Mouse (Mus musculus) limb, embryonic 14.5 days (tissue): ENCODE results near the gene Aip. TPM values are rescaled to one million over a fixed set of nuclear protein-coding genes. Genes with fewer than 3 reads are reported as not detected.

Experiments
- ATAC-seq: fragments of 200-750 bp; cut with Nextera tagmentation; 2 replicates; pipeline ENCODE4 v1.8.0; 2017; ENCODE audit warnings: low read depth, moderate number of reproducible peaks, moderate TSS enrichment; ENCODE audit not compliant: low FRiP score
- DNase-seq: peaks from one replicate; pipeline ENCODE4 v3.0.0-alpha.2; 2015; ENCODE audit warnings: low spot score
- H3K27ac ChIP-seq: fragments of 300-500 bp; sonication (generic); replicated peaks from 2 replicates; pipeline ENCODE4 v1.5.1; 2014; ENCODE audit warnings: low read depth, mild to moderate bottlenecking, low read length, moderate library complexity, mixed read lengths
- H3K27me3 ChIP-seq: fragments of 300-500 bp; sonication (generic); 2 replicates; pipeline ENCODE4 v1.6.1; 2014; ENCODE audit warnings: low read length, mixed read lengths; ENCODE audit not compliant: control insufficient read depth, insufficient read depth
- H3K36me3 ChIP-seq: fragments of 300-500 bp; sonication (generic); 2 replicates; pipeline ENCODE4 v1.6.1; 2014; ENCODE audit warnings: mild to moderate bottlenecking, low read length, moderate library complexity, mixed read lengths; ENCODE audit not compliant: control insufficient read depth, insufficient read depth
- H3K4me1 ChIP-seq: fragments of 300-500 bp; sonication (generic); 2 replicates; pipeline ENCODE4 v1.6.1; 2014; ENCODE audit warnings: antibody characterized with exemption, low read length, mixed read lengths; ENCODE audit not compliant: control insufficient read depth, insufficient read depth
- H3K4me2 ChIP-seq: fragments of 300-500 bp; sonication (generic); replicated peaks from 2 replicates; pipeline ENCODE4 v1.6.1; 2014; ENCODE audit warnings: low read depth, mild to moderate bottlenecking, low read length, moderate library complexity; ENCODE audit not compliant: severe bottlenecking
- H3K4me3 ChIP-seq: fragments of 300-500 bp; sonication (generic); replicated peaks from 2 replicates; pipeline ENCODE4 v1.5.1; 2014; ENCODE audit warnings: low read length
- H3K9ac ChIP-seq: fragments of 300-500 bp; sonication (generic); 2 replicates; pipeline ENCODE4 v1.6.1; 2014; ENCODE audit warnings: mild to moderate bottlenecking, low read depth, low read length, moderate library complexity; ENCODE audit not compliant: severe bottlenecking
- H3K9me3 ChIP-seq: fragments of 300-500 bp; sonication (generic); 2 replicates; pipeline ENCODE4 v1.6.1; 2016; ENCODE audit warnings: low read length; ENCODE audit not compliant: control insufficient read depth
- POLR2A ChIP-seq: fragments of 200-500 bp; IDR thresholded peaks from 2 replicates; pipeline ENCODE4 v1.8.0; 2012; ENCODE audit warnings: inconsistent platforms, mild to moderate bottlenecking, moderate library complexity, borderline replicate concordance; ENCODE audit not compliant: insufficient read depth, insufficient read length; ENCODE audit errors: extremely low read depth
- WGBS: fragments of 180-500 bp; shearing (Covaris S2); extraction: QIAGEN DNeasy Blood & Tissue Kit; methylation state at CpG from one replicate; pipeline ENCODE4 v1.1.7; 2014; 5-methylcytosine and 5-hydroxymethylcytosine counted together
- polyA plus RNA-seq, 2 experiments: library from polyadenylated mRNA; depleted of rRNA in 1 of 2; stranded (reverse) in 1 of 2; unstranded in 1 of 2; fragments of >200 nt; fragmentation: Nextera tagmentation in 1 of 2; extraction: Ambion mirVana in 1 of 2; gene quantifications; 2 replicates each; pipeline versions ENCODE4 v1.2.1 to v1.2.3; 2012 to 2014

Aip gene
- polyA plus RNA-seq (2012; rRNA removed) (96.0 and 119 TPM in 2 replicates), polyA plus RNA-seq (2014; fragmentation: Nextera tagmentation; extraction: Ambion mirVana) (86.4 and 95.7 TPM in 2 replicates)

- H3K36me3 ChIP-seq, result peaks cover 39% of the 10 kb centered on the region
- peak within 1 kb of the TSS; percentile 86 for H3K4me3 ChIP-seq
- H3K4me2 ChIP-seq, result peak within 1 kb of the TSS; percentile 75
- DNase-seq (peak; percentile 99), ATAC-seq (peak; percentile 93)
- 1% methylated on average over 55 of the region's 64 CpGs for WGBS
- TF ChIP-seq POLR2A, result peak; percentile 74; the same call in 1 of the 2 replicates
- H3K9me3 ChIP-seq, result no peaks in the 10 kb centered on the region
- H3K27ac ChIP-seq, result 0 out of 2 replicates have a peak within 1 kb of the TSS, but pooled peaks have one; percentile 40
- peak within 1 kb of the TSS; percentile 84 for H3K9ac ChIP-seq
- peaks cover 8% of the 10 kb centered on the region for H3K4me1 ChIP-seq
- no peaks in the 10 kb centered on the region for H3K27me3 ChIP-seq
Measured at GRCm38 (mm10) chr19:4125741-4126696, at the start of gene Aip. TSS of gene Aip (minus strand) at chr19:4125858.

- Histone ChIP-seq H3K9me3 (no peaks in the 10 kb centered on the region), H3K4me2 (no peak overlapping the region), H3K9ac (no peak overlapping the region), H3K27ac (no peak overlapping the region), H3K36me3 (no peaks in the 10 kb centered on the region), H3K4me3 (no peak overlapping the region), H3K27me3 (no peaks in the 10 kb centered on the region), H3K4me1 (peaks cover 16% of the 10 kb centered on the region)
- ATAC-seq, result no peak
- no peak for DNase-seq
- WGBS, result 58% methylated on average over 11 of the region's 11 CpGs
- TF ChIP-seq POLR2A, result no peak
Measured at GRCm38 (mm10) chr19:4172925-4173324, 47.3 kb upstream of the Aip start.

- TF ChIP-seq POLR2A, result no peak
- no peak for ATAC-seq
- WGBS, result 64% methylated on average over 11 of the region's 13 CpGs
Measured at GRCm38 (mm10) chr19:4171393-4172290, 46.0 kb upstream of the Aip start.

GRCm38 (mm10) chr19:4170723-4171392, 45.2 kb upstream of the Aip start:
- H3K4me3 ChIP-seq, result no peak overlapping the region
- no peak for TF ChIP-seq POLR2A
- ATAC-seq (no peak), DNase-seq (no peak)
- no peak overlapping the region for H3K27ac ChIP-seq
- H3K4me1 ChIP-seq, result peaks cover 16% of the 10 kb centered on the region
- H3K4me2 ChIP-seq, result no peak overlapping the region
- H3K9ac ChIP-seq, result no peak overlapping the region
- no peaks in the 10 kb centered on the region for H3K9me3 ChIP-seq
- H3K36me3 ChIP-seq, result no peaks in the 10 kb centered on the region
- WGBS, result 84% methylated on average over 10 of the region's 10 CpGs
- H3K27me3 ChIP-seq, result no peaks in the 10 kb centered on the region

More at GRCm38 (mm10) chr19:4171393-4172290, 46.0 kb upstream of the Aip start:
- H3K4me3 ChIP-seq, result no peak overlapping the region
- no peak for DNase-seq
- no peak overlapping the region for H3K4me2 ChIP-seq
- 0 out of 2 replicates have a peak overlapping the region, but pooled peaks have one; percentile 21 for H3K9ac ChIP-seq
- no peaks in the 10 kb centered on the region for H3K36me3 ChIP-seq
- H3K27me3 ChIP-seq, result no peaks in the 10 kb centered on the region
- H3K9me3 ChIP-seq, result no peaks in the 10 kb centered on the region
- H3K4me1 ChIP-seq, result peaks cover 16% of the 10 kb centered on the region
- no peak overlapping the region for H3K27ac ChIP-seq

GRCm38 (mm10) chr19:4169810-4170209, 44.2 kb upstream of the Aip start:
- WGBS, result 12% methylated on average over 24 of the region's 27 CpGs
- ATAC-seq (peak; percentile 42), DNase-seq (no peak)
- peak overlapping the region; percentile 50 for H3K4me3 ChIP-seq
- no peaks in the 10 kb centered on the region for H3K27me3 ChIP-seq
- H3K9ac ChIP-seq, result peak overlapping the region; percentile 86
- peaks cover 13% of the 10 kb centered on the region for H3K4me1 ChIP-seq
- peak overlapping the region; percentile 85 for H3K27ac ChIP-seq
- no peaks in the 10 kb centered on the region for H3K9me3 ChIP-seq
- peak overlapping the region; percentile 94 for H3K4me2 ChIP-seq
- H3K36me3 ChIP-seq, result no peaks in the 10 kb centered on the region
- TF ChIP-seq POLR2A, result no peak
